Mouse (Mus musculus) ES-E14 (cell line): ENCODE data around the gene Calhm1. TPM values are rescaled to one million over a fixed set of nuclear protein-coding genes. Genes with fewer than 3 reads are reported as not detected.
"Not testable (repeated sequence)": the region's sequence is repeated elsewhere in the genome, so short reads cannot be mapped to it uniquely, and the experiment has no call there.

Experiments
- DNase-seq: peaks from one replicate; pipeline ENCODE4 v3.0.0-alpha.2; 2013; ENCODE audit warnings: low read depth, low spot score
- H3K27ac ChIP-seq: 2 replicates; pipeline ENCODE4 v1.5.1; 2012; ENCODE audit warnings: low read depth, mild to moderate bottlenecking, low read length, moderate library complexity, mixed read lengths; ENCODE audit not compliant: poor library complexity, insufficient read depth, severe bottlenecking
- H3K36me3 ChIP-seq: 2 replicates; pipeline ENCODE4 v1.6.1; 2012; ENCODE audit warnings: mild to moderate bottlenecking, low read length, moderate library complexity, mixed read lengths; ENCODE audit not compliant: control insufficient read depth, poor library complexity, insufficient read depth, severe bottlenecking
- H3K4me1 ChIP-seq, 2 experiments: fragments of 150-350 bp in 1 of 2; sonication (generic) in 1 of 2; 2 replicates each; pipeline ENCODE4 v1.6.1; 2012; ENCODE audit warnings: low read length in 2 of 2, mild to moderate bottlenecking in 1 of 2, mixed read lengths in 1 of 2; ENCODE audit not compliant: control insufficient read depth in 2 of 2, insufficient read depth in 2 of 2, poor library complexity in 1 of 2
- H3K4me3 ChIP-seq, 2 experiments: fragments of 150-350 bp in 1 of 2; sonication (generic) in 1 of 2; 2 replicates each; pipeline ENCODE4 v1.5.1; 2012; ENCODE audit warnings: low read length in 2 of 2, low read depth in 1 of 2, mild to moderate bottlenecking in 1 of 2, mixed read lengths in 1 of 2; ENCODE audit not compliant: insufficient read depth in 1 of 2, poor library complexity in 1 of 2, severe bottlenecking in 1 of 2
- H3K9ac ChIP-seq: 2 replicates; pipeline ENCODE4 v1.6.1; 2012; ENCODE audit warnings: low read depth, mild to moderate bottlenecking, low read length, mixed read lengths; ENCODE audit not compliant: poor library complexity, insufficient read depth, severe bottlenecking
- H3K9me3 ChIP-seq: fragments of 150-350 bp; sonication (generic); 2 replicates; pipeline ENCODE4 v1.6.1; 2012; ENCODE audit warnings: low read depth, mild to moderate bottlenecking, low read length; ENCODE audit not compliant: control insufficient read depth, insufficient read depth
- CHD2 ChIP-seq: IDR thresholded peaks from 2 replicates; pipeline ENCODE4 v1.6.1; 2014; ENCODE audit warnings: mild to moderate bottlenecking, low read depth, low read length, inconsistent platforms
- HCFC1 ChIP-seq: IDR thresholded peaks from 2 replicates; pipeline ENCODE4 v1.6.1; 2012; ENCODE audit warnings: low read length, inconsistent platforms, borderline replicate concordance; ENCODE audit not compliant: insufficient read depth
- MAFK ChIP-seq: IDR thresholded peaks from 2 replicates; pipeline ENCODE4 v1.6.1; 2014; ENCODE audit warnings: mild to moderate bottlenecking, low read depth, low read length, inconsistent platforms; ENCODE audit not compliant: insufficient read depth
- ZC3H11A ChIP-seq: IDR thresholded peaks from 2 replicates; pipeline ENCODE4 v1.6.1; 2012; ENCODE audit warnings: low read depth, mild to moderate bottlenecking, inconsistent platforms, low read length, borderline replicate concordance
- ZNF384 ChIP-seq: IDR thresholded peaks from 2 replicates; pipeline ENCODE4 v1.6.1; 2012; ENCODE audit warnings: low read depth, low read length, inconsistent platforms
- in situ Hi-C, 2 experiments: fragments of 600-800 bp; cut with MboI; formaldehyde crosslinking; loops; one replicate each; pipeline ENCODE4 v1.15.1; 2025; ENCODE audit warnings: low sequenced_read_pairs in 2 of 2, inconsistent platforms in 1 of 2; ENCODE audit not compliant: unreplicated experiment in 2 of 2
- total RNA-seq: library from RNA; depleted of rRNA; stranded (reverse); fragments of 300-350 nt; gene quantifications from 2 replicates; pipeline ENCODE4 v1.2.3, GENCODE M21; 2012

Calhm1 gene
- total RNA-seq, 1 experiment, result not detected

DNA sequence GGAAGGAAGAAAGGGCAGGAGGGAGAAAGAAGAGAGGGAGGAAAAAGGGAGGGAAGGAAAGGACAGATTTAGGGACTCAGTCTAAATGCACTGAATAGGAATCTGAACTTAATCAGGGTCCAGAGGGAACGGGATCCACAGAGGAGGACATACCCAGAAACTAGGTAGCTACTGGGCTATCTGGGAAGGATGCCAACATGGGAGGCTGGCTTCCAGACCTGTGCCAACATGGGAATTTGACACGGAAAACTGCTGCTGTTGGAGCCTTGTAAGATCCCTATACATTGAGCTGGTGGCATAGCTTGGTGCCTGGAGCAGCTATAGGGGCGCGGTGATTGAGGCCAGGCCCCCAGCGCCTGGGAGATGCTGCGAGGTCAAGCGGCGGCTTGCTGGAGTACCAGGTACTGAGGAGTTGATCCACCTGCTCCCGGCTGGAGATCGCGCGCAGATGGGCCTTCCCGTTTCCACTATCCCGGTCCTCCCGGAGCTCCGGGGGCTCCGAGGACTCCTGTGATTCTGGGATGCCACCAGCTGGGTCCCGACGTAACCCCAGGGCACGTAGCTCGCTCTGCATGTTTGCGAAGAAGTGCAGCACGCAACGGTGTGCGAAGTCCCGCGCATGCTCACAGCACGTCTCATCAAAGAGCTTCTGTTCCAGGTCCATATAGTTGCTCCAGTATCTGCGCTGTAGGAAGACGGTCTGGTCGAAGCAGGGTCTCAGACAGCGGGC, 7.4 kb upstream of the Calhm1 start:
- Histone ChIP-seq H3K36me3 (no peaks in the 10 kb centered on the region), H3K27ac (no peak overlapping the region), H3K9me3 (no peaks in the 10 kb centered on the region), H3K9ac (peak overlapping the region; percentile 25; the same call in 1 of the 2 replicates), H3K4me3 (peak overlapping the region in 1 of 2 experiments; percentile 32; a peak in 2 of 4 replicates), H3K4me1 (peaks cover 0 to 20% of the 10 kb centered on the region in 2 experiments; a peak in 3 of 4 replicates)
- TF ChIP-seq ZNF384 (no peak), ZC3H11A (no peak), CHD2 (no peak), HCFC1 (no peak), MAFK (no peak)
- DNase-seq, result no peak
- in situ Hi-C loops, result no loop called here

DNA sequence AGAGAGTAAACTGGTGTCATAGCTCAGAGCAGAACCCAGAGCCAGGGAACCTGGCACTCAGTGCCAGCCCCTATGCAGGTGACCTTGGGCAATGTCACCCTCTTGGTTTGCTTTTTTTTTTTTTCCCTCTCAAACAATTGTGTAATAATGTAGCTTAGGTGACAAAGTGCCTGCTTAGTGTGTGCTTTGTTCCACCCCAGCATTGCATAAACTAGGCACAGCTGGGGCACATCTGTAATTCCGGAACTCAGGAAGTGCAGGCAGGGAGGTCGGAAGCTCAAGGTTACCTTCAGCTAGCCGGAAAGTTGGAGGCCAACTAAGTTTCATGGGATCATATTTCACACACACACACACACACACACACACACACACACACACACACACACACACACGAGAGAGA, 5.8 kb upstream of the Calhm1 start:
- Histone ChIP-seq H3K4me3 (no peak overlapping the region), H3K9ac (no peak overlapping the region), H3K9me3 (no peaks in the 10 kb centered on the region), H3K36me3 (no peaks in the 10 kb centered on the region), H3K4me1 (peaks cover 0 to 21% of the 10 kb centered on the region in 2 experiments; a peak in 3 of 4 replicates), H3K27ac (peak overlapping the region; percentile 54; the same call in 1 of the 2 replicates)
- DNase-seq, result no peak
- TF ChIP-seq MAFK (no peak), ZNF384 (peak; percentile 90), HCFC1 (no peak)
- in situ Hi-C loops, result no loop called here

DNA sequence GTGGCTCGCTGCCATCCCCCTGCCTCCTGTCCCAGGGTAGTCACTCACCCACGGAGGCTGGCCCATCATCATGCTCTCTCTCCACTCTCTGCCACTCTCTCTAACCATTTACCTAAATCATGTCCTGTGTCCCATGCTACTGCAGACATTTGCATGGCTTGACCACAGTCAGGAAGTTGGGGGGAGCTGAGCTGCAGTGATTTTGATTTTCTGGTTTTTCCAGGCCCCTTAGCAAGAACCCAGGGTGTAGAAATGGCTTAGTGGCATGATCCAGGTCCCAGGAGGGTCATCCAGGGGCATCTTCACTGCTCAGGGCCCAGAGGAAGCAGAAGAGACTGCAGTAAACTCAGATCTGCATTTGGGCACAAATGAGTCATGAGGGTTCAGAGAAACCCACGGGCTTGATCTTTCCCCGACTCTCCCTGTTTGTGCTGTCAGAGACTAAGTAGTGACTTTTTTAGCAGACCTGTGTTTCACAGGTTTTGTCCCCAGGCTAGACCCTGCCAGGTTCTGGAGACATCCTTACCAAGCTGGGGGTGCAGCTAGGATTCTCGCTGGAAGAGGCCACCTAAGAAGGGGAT, 4.3 kb upstream of the Calhm1 start:
- H3K4me1 ChIP-seq, result peaks cover 0 to 26% of the 10 kb centered on the region in 2 experiments; a peak in 3 of 4 replicates
- no peak overlapping the region for H3K27ac ChIP-seq
- no peak for DNase-seq
- no peak overlapping the region for H3K9ac ChIP-seq
- no peaks in the 10 kb centered on the region for H3K36me3 ChIP-seq
- in situ Hi-C loops, result no loop called here
- H3K9me3 ChIP-seq, result no peaks in the 10 kb centered on the region
- H3K4me3 ChIP-seq, result no peak overlapping the region
- TF ChIP-seq CHD2, result no peak
- TF ChIP-seq ZC3H11A, result no peak
- no peak for TF ChIP-seq ZNF384
- no peak for TF ChIP-seq MAFK
- TF ChIP-seq HCFC1, result no peak

DNA sequence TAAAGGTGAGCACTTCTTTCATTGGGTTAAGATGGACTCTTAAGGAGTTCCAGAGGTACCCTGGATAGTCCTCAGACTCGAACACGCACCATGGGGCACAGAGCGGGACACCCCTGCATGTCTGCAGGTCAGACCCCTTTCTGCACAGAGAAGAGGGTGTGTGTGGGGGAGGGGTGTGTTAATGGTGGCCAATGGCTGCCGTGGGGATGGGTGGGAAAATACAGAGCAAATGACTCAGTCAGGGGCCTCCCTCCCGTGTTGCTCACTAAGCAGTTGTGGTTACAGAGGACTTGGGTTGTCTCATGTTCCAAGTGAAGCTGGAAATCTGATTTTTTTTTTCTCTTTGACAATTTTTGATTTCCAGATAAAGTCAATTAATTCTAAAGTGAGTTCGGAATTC, 1.6 kb downstream of the Calhm1 start:
- H3K36me3 ChIP-seq, result no peaks in the 10 kb centered on the region
- H3K4me1 ChIP-seq, result peaks cover 5 to 30% of the 10 kb centered on the region in 2 experiments; a peak in 3 of 4 replicates
- no peaks in the 10 kb centered on the region for H3K9me3 ChIP-seq
- in situ Hi-C loops, result no loop called here
- H3K27ac ChIP-seq, result no peak overlapping the region
- H3K9ac ChIP-seq, result no peak overlapping the region
- no peak overlapping the region for H3K4me3 ChIP-seq
- no peak for DNase-seq
- TF ChIP-seq CHD2, result no peak

DNA sequence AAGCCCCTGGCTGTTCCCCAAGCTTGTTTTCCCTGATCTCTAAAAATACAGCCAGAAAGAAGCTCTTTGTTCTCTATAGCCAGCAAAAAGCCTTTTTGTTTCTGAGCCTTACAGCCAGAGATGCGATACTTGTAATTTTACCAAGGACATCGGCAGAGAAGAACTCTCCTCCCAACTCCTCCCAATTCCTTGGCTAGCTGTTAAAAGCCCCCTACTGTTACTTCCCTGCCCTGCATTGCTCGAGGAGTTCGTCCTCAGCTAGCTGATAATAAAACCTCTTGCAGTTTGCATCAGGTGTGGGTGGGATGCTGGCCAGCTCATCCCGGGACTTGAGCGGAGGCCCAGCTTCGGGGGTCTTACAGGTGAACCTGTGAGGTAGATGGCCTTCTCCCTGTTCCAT, 4.4 kb downstream of the Calhm1 start:
- H3K27ac ChIP-seq, DNase-seq, H3K36me3 ChIP-seq, in situ Hi-C loops, H3K9me3 ChIP-seq, H3K4me3 ChIP-seq, H3K9ac ChIP-seq: not testable (repeated sequence)
- H3K4me1 ChIP-seq, result peaks cover 10 to 37% of the 10 kb centered on the region in 2 experiments
